Mouse (Mus musculus) liver, postnatal 0 days (tissue): ENCODE results near the gene Naa80. TPM values are rescaled to one million over a fixed set of nuclear protein-coding genes. Genes with fewer than 3 reads are reported as not detected.

Experiments
- ATAC-seq: fragments of 200-750 bp; cut with Nextera tagmentation; 2 replicates; pipeline ENCODE4 v1.8.0; 2017; ENCODE audit warnings: mild to moderate bottlenecking, moderate library complexity
- DNase-seq: peaks from one replicate; pipeline ENCODE4 v3.0.0-alpha.2; 2016
- H3K27ac ChIP-seq: fragments of 300-500 bp; sonication (generic); 2 replicates; pipeline ENCODE4 v1.5.1; 2014; ENCODE audit warnings: antibody characterized with exemption, moderate library complexity, mild to moderate bottlenecking, low read depth
- H3K27me3 ChIP-seq: fragments of 300-500 bp; sonication (generic); 2 replicates; pipeline ENCODE4 v1.6.1; 2014; ENCODE audit warnings: low read length, control low read depth, mixed read lengths; ENCODE audit not compliant: insufficient read depth
- H3K36me3 ChIP-seq: fragments of 300-500 bp; sonication (generic); replicated peaks from 2 replicates; pipeline ENCODE4 v1.6.1; 2014; ENCODE audit warnings: mild to moderate bottlenecking, control low read depth, low read length, moderate library complexity, mixed read lengths; ENCODE audit not compliant: insufficient read depth
- H3K4me1 ChIP-seq: fragments of 300-500 bp; sonication (generic); 2 replicates; pipeline ENCODE4 v1.6.1; 2014; ENCODE audit warnings: antibody characterized with exemption, mild to moderate bottlenecking, control low read depth; ENCODE audit not compliant: insufficient read depth
- H3K4me2 ChIP-seq: fragments of 300-500 bp; sonication (generic); 2 replicates; pipeline ENCODE4 v1.6.1; 2014; ENCODE audit warnings: low read depth, mild to moderate bottlenecking, low read length, moderate library complexity, mixed read lengths
- H3K4me3 ChIP-seq: fragments of 300-500 bp; sonication (generic); 2 replicates; pipeline ENCODE4 v1.5.1; 2014; ENCODE audit warnings: low read depth, low read length
- H3K9ac ChIP-seq: fragments of 300-500 bp; sonication (generic); replicated peaks from 2 replicates; pipeline ENCODE4 v1.6.1; 2014; ENCODE audit warnings: mild to moderate bottlenecking, moderate library complexity
- H3K9me3 ChIP-seq: fragments of 300-500 bp; sonication (generic); 2 replicates; pipeline ENCODE4 v1.6.1; 2016; ENCODE audit warnings: mild to moderate bottlenecking, control low read depth, low read length, mixed read lengths
- CTCF ChIP-seq: sonication (generic); IDR thresholded peaks from 2 replicates; pipeline ENCODE4 v1.5.1; 2016; ENCODE audit warnings: antibody characterized with exemption, low read depth
- EP300 ChIP-seq: IDR thresholded peaks from 2 replicates; pipeline ENCODE4 v1.6.1; 2016; ENCODE audit warnings: antibody characterized with exemption, low read depth, mild to moderate bottlenecking
- WGBS: fragments of 180-500 bp; shearing (Covaris S2); extraction: QIAGEN DNeasy Blood & Tissue Kit; methylation state at CpG from one replicate; pipeline ENCODE4 v1.1.7; 2014; ENCODE audit not compliant: insufficient replicate concordance; 5-methylcytosine and 5-hydroxymethylcytosine counted together
- polyA plus RNA-seq: library from polyadenylated mRNA; unstranded; fragments of >200 nt; fragmentation: Nextera tagmentation; extraction: Ambion mirVana; gene quantifications from 2 replicates; pipeline ENCODE4 v1.2.1, GENCODE M21; 2015

The Naa80 gene
- polyA plus RNA-seq, 1 experiment from 2014 or later = 10.4 TPM

DNA sequence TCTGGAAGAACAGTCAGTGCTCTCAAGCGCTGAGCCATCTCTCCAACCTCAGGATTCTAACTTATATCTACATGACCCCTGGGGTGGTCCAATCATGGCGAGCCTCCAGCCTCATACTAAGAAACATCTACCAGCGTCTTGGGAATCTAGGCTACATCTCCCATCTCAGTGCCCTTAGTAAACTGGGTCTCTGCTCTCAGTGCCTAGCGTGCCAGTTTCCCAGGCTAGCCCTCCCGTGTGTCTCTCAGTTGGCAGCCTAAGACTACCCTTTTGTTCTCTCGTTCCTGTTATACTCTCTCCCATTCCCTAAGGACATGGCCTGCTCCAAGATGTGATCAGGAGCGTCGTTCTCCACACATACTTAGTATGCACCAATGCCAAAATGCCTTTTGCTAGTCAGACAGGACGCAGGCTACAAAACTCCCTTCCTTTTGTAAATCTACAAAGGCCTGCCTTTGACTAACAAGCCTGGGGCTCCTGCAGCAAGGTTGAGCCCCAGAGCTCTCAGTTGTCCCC lies 52.7 kb downstream of the Naa80 start:
- H3K4me3 ChIP-seq = peak overlapping the region; percentile 99; the same call in 1 of the 2 replicates
- peaks cover 69% of the 10 kb centered on the region for H3K4me1 ChIP-seq
- 90% methylated on average over 9 of the region's 9 CpGs for WGBS
- peak overlapping the region; percentile 79; the same call in 1 of the 2 replicates for H3K4me2 ChIP-seq
- DNase-seq (no peak), ATAC-seq (no peak)
- no peaks in the 10 kb centered on the region for H3K9me3 ChIP-seq
- H3K9ac ChIP-seq = 0 out of 2 replicates have a peak overlapping the region, but pooled peaks have one; percentile 99
- H3K36me3 ChIP-seq = peaks cover 17% of the 10 kb centered on the region; the same call in 1 of the 2 replicates
- no peaks in the 10 kb centered on the region for H3K27me3 ChIP-seq
- TF ChIP-seq EP300 (no peak), CTCF (no peak)
- H3K27ac ChIP-seq = peak overlapping the region; percentile 97; the same call in 1 of the 2 replicates

DNA sequence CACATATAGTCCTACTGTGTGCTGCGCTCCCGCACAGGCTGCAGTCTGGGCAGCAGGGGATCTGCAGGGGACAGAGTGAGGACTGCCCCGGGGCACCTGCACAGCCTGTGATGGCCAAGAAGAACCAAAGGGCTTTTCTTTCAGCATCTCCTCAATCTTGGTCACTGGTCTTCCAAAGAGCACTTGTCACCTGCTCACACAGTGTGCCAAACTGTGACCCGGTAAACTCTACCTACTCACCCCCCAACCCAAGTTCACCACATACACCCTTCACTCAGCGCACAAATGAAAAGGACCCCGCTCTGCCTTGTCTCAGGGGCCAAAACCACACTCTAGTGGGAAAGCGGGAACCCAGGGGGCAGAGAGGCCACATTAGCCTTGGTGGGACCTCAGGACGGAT lies 53.2 kb downstream of the Naa80 start:
- Histone ChIP-seq H3K4me1 (peaks cover 65% of the 10 kb centered on the region), H3K27ac (peak overlapping the region; percentile 97), H3K27me3 (no peaks in the 10 kb centered on the region), H3K4me3 (peak overlapping the region; percentile 99; the same call in 1 of the 2 replicates), H3K9ac (peak overlapping the region; percentile 99), H3K4me2 (peak overlapping the region; percentile 79), H3K36me3 (peaks cover 17% of the 10 kb centered on the region; the same call in 1 of the 2 replicates), H3K9me3 (no peaks in the 10 kb centered on the region)
- 87% methylated on average over 8 of the region's 8 CpGs for WGBS
- DNase-seq (no peak), ATAC-seq (no peak)
- TF ChIP-seq EP300 (no peak), CTCF (no peak)

DNA sequence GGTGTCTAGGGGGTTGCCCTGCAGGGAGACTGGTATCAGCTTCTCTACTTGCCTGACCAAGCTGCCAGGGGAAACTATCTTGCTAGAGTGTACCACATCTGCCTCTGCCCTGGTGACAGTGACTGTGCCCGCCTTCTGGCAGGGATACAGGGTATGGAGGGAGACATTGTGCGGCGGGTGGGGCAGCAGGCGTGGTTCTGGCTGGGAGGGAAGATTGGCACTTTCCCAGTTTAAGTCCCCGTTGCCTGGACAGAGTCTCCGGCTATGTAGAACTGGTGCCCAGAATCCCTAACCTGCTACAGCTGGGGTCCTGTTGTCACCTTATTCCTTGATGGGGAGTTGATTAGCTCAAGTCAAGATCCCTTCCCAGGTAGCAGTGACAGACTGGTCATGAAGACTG lies 53.8 kb downstream of the Naa80 start:
- peak; percentile 35 for ATAC-seq
- 28% methylated on average over 6 of the region's 6 CpGs for WGBS

DNA sequence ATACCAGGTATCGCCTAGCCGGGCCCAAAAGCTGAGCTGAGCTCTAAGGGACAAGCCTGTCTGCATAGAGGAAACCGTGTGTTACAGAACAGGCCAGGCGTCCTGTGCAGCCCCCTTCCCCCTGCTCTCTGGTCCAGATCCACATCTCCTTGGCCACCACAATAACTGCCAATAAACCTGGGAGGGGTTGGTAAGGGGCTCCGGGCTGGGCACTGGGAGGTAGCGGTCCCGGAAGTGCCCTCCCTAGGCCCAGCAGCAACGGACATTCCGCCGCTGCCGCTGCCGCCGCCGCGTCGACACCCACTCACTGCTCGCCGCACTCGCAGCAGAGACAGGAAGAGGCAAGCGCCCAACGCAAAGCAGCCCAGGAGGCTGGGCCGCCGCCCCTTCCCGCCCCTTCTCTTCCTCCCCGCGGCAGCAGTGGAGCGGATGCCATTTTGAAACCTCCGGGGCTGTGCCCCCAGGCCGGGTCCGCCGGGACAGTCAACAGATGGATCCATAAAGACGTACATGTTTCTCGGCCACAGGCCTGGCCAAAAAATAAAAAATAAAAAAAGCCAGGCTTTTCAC lies 54.5 kb downstream of the Naa80 start:
- H3K27me3 ChIP-seq = no peaks in the 10 kb centered on the region
- H3K9ac ChIP-seq = peak overlapping the region; percentile 99
- ATAC-seq (peak; percentile 30), DNase-seq (peak; percentile 90)
- peak overlapping the region; percentile 99 for H3K4me3 ChIP-seq
- H3K9me3 ChIP-seq = no peaks in the 10 kb centered on the region
- TF ChIP-seq EP300 (0 out of 2 replicates have a peak, but pooled peaks have one; percentile 25), CTCF (no peak)
- H3K36me3 ChIP-seq = peaks cover 9% of the 10 kb centered on the region; the same call in 1 of the 2 replicates
- peaks cover 51% of the 10 kb centered on the region for H3K4me1 ChIP-seq
- under 1% methylated on average over 24 of the region's 33 CpGs for WGBS
- H3K27ac ChIP-seq = peak overlapping the region; percentile 97
- H3K4me2 ChIP-seq = peak overlapping the region; percentile 79

More for the DNA sequence above, 53.8 kb downstream of the Naa80 start:
- TF ChIP-seq CTCF (no peak), EP300 (0 out of 2 replicates have a peak, but pooled peaks have one; percentile 18)
- peaks cover 58% of the 10 kb centered on the region for H3K4me1 ChIP-seq
- peak overlapping the region; percentile 97 for H3K27ac ChIP-seq
- no peaks in the 10 kb centered on the region for H3K9me3 ChIP-seq
- H3K9ac ChIP-seq = peak overlapping the region; percentile 99
- peak overlapping the region; percentile 79 for H3K4me2 ChIP-seq
- no peaks in the 10 kb centered on the region for H3K27me3 ChIP-seq
- peak overlapping the region; percentile 99 for H3K4me3 ChIP-seq
- peak; percentile 75 for DNase-seq
- H3K36me3 ChIP-seq = peaks cover 14% of the 10 kb centered on the region; the same call in 1 of the 2 replicates

Other genes with a start within 250 kb of the Naa80 start
- 2.5 and 3.2 TPM in 2 replicates for gene Hemk1, start 240.5 kb upstream of the Naa80 start, polyA plus RNA-seq
- 0.14 and 0.22 TPM in 2 replicates for gene 6430571L13Rik, start 238.3 kb upstream of the Naa80 start, polyA plus RNA-seq
- not detected in 2 replicates for gene Cacna2d2, start 179.3 kb upstream of the Naa80 start, polyA plus RNA-seq
- 15.7 and 17.9 TPM in 2 replicates for gene Tmem115, start 44.9 kb upstream of the Naa80 start, polyA plus RNA-seq
- 18.5 and 19.6 TPM in 2 replicates for gene Cyb561d2, start 36.7 kb upstream of the Naa80 start, polyA plus RNA-seq
- 8.5 TPM in 2 replicates for gene Nprl2, start 36.7 kb upstream of the Naa80 start, polyA plus RNA-seq
- gene Zmynd10, start 31.6 kb upstream of the Naa80 start, polyA plus RNA-seq = 0.59 and 0.73 TPM in 2 replicates
- gene Rassf1, start 27.3 kb upstream of the Naa80 start, polyA plus RNA-seq = 12.4 and 15.1 TPM in 2 replicates
- gene Tusc2, start 15.6 kb upstream of the Naa80 start, polyA plus RNA-seq = 34.3 and 35.9 TPM in 2 replicates
- 53.9 and 54.5 TPM in 2 replicates for gene Hyal2, start 10.9 kb upstream of the Naa80 start, polyA plus RNA-seq
- 2.5 and 3.3 TPM in 2 replicates for gene Hyal1, start 2.0 kb upstream of the Naa80 start, polyA plus RNA-seq
- gene Hyal3, start 1.9 kb downstream of the Naa80 start, polyA plus RNA-seq = 0.65 and 0.86 TPM in 2 replicates
- gene Ifrd2, start 8.8 kb downstream of the Naa80 start, polyA plus RNA-seq = 63.6 and 68.0 TPM in 2 replicates
- gene Sema3b, start 30.3 kb downstream of the Naa80 start, polyA plus RNA-seq = 0.41 and 0.56 TPM in 2 replicates
- 146 and 159 TPM in 2 replicates for gene Gnai2, start 56.5 kb downstream of the Naa80 start, polyA plus RNA-seq
- gene Slc38a3, start 90.6 kb downstream of the Naa80 start, polyA plus RNA-seq = 147 and 174 TPM in 2 replicates
- 5.8 and 6.2 TPM in 2 replicates for gene Gnat1, start 100.8 kb downstream of the Naa80 start, polyA plus RNA-seq
- 0.76 and 1.1 TPM in 2 replicates for gene Sema3f, start 131.6 kb downstream of the Naa80 start, polyA plus RNA-seq
- gene Rbm5, start 192.1 kb downstream of the Naa80 start, polyA plus RNA-seq = 37.8 and 41.7 TPM in 2 replicates